Mouse (Mus musculus) left cerebral cortex, postnatal 36 days (tissue): ENCODE measurements around the gene Abca13. TPM values are rescaled to one million over a fixed set of nuclear protein-coding genes. Genes with fewer than 3 reads are reported as not detected.
"Not testable (repeated sequence)": the region's sequence is repeated elsewhere in the genome, so short reads cannot be mapped to it uniquely, and the experiment has no call there.

Source experiments
- DNase-seq, 2 experiments: peaks; one replicate each; pipeline ENCODE4 v3.0.0; 2021 to 2022; ENCODE audit warnings: low spot score in 2 of 2, mixed read lengths in 1 of 2
- intact Hi-C: fragments of 180-260 bp; cut with DNase I; formaldehyde crosslinking; loops from one replicate; pipeline ENCODE4 v1.15.1; 2025
- total RNA-seq, 2 experiments: library from RNA; stranded (reverse); gene quantifications; 2 replicates each; pipeline ENCODE4 v1.2.3; 2021

The Abca13 gene
- total RNA-seq, 2 experiments from 2014 or later, result 0.07 to 0.27 TPM

DNA sequence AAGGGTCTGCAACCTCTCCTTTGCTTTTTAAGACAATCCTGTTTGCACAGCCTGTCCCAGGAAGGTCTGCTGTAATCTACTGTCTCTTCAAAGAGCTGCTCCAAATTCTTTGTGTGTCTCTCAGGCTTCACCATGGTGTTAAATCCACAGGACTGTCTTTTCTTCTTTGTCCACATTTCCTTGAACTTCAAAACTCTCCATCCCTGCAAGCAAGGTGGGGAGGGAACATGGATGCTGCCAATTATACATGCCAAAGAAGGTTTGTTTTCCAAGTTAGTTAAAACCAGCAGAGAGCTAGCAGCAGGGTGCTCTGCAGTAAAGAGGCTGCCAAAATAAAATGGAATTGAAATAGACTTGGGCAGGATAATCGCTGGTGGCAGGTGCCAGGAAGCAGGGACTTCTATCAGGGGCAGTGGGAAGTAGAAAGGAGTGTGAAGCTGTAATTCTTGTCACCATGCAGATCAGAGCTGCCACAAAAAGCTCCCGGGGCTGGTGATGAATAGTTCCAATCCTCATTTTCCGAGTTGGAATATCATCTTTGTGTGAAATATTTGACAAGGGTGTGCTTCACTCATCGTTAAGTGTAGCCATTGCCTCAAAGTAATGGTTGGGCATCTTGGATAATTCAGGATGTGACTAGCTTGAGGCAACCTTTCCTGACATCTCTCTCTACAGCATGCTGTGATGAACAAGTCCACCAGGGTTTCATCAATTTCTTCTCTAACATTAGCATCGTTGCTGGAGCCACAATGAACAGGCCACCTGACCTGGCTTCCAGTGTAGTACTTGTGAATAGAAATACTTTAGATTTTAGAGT lies 308.8 kb downstream of the Abca13 start:
- no peak for DNase-seq
- intact Hi-C loops, result no loop called here

DNA sequence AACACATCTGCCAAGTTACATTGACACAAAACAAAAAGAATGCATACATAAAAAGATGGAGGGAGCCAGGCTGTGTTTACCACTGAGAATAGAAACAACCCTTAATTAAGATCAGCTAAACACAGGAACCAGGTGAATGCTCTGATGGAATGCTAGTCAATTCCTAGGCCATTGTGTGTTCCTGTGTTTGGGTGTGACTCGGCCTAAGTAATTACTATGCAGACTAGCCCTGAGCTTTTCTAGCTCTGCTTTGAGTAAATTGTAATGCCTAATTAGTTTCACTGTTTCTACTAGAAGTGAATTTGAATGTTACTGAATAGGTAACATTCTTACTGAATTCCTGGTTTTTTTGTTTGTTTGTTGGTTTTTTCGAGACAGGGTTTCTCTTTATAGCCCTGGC lies 323.2 kb downstream of the Abca13 start:
- intact Hi-C loops, DNase-seq: not testable (repeated sequence)

DNA sequence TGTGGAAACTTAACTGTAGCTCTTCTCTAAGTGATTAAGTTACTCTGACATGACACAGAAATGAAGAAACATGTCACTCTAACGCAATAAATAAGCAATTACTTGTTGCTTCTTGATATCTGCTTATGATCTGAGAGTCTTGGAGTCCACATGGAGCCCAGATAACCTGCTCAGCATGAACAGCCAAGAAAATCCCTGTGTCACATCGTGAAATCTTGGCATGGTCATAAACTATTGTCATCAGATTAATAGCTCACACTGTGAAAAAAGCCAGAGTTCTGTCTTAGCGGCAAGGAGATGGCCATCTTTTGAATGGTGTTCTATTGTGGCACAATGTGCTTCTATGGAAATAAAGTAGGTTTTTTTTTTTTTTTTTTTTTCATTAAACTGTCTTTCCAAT lies 336.8 kb downstream of the Abca13 start:
- no peak for DNase-seq
- intact Hi-C loops, result no loop called here

DNA sequence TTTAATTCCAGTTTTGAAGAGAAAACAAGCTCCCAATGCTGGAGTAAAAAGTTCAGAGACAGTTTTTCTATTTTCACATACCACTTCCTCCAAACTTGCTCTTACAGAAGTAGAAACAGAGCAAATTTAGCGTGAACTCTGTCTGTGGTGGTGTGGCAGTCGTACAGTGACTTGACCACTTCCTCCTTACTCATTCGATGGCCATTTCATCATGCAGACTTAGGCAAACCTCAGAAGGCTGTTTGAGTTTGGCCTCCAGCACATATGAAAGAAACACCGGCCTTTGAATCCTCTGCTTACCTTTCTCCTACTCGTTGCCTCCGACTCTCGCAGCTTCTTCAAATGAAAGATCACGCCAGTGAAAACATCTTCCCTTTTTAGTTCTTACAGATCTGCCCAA lies 340.0 kb downstream of the Abca13 start:
- intact Hi-C loops, result no loop called here
- no peak for DNase-seq

GRCm38 (mm10) chr11:9533189-9533588 lies 341.4 kb downstream of the Abca13 start:
- DNase-seq, result no peak
- intact Hi-C loops, result no loop called here

DNA sequence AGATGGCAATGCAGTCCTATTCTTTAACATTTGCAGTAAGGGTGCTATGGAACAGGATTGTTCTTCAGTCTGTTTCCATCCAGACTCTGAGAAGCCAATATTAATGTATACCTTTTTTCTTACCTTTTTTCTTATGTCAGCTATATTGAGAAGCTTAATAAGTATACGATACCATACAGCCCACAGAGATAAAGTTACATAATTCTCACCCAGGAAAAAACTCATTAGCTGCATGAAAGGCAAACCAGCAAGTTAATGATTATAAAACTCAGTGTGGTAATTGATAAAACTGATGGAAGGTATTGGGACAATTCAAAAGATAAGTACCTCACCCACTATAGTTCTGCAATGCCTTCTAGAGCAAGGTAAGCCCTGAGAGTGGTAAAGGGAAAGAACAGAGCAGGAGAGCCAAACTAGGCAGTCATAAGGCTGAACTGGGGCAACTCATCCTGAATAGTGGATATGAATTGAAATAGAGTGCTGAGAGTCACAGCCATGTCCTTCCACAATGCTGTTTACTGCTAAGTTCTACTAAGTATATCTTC lies 342.0 kb downstream of the Abca13 start:
- DNase-seq, result no peak
- intact Hi-C loops, result no loop called here

GRCm38 (mm10) chr11:9536811-9537210 lies 345.1 kb downstream of the Abca13 start:
- no peak for DNase-seq
- intact Hi-C loops, result no loop called here

DNA sequence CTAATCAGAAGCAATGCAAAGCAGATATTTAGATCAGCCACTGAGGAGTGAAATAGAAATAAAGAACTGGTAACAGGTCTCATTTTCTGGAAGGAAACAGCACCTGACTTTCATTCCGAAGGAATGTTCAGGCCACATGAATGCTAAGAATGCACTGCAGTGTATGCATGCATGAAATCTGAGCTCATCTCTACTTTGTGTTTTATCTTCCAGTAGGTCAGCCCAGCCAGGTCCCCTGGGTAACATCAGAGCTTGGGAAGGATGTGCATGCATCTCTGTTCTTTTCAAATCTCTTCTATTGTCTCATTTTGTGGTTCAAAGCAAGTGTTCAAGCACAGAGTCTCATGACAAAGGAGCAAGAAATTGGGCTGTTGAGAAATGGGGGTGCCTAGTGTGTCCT lies 346.6 kb downstream of the Abca13 start:
- DNase-seq, result no peak
- intact Hi-C loops, result no loop called here

DNA sequence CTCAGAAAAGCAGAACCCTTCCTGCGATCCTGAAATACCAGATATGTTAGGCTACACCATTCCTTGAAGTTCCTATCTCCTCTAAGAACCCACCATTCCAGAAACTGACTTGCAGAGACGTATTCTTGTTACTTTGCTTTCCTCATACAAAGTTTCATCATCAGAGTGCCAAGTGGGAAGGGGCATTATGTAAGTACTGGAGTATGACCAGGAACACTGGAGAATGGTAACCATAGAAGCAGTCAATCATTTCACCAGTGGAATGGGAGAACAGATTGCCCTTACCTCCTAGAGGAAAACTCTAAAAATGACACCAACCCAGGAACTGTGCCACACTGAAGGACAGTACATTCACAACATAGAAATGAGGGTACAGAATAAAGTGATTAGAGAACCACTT lies 368.3 kb downstream of the Abca13 start:
- intact Hi-C loops, result no loop called here
- DNase-seq, result no peak

DNA sequence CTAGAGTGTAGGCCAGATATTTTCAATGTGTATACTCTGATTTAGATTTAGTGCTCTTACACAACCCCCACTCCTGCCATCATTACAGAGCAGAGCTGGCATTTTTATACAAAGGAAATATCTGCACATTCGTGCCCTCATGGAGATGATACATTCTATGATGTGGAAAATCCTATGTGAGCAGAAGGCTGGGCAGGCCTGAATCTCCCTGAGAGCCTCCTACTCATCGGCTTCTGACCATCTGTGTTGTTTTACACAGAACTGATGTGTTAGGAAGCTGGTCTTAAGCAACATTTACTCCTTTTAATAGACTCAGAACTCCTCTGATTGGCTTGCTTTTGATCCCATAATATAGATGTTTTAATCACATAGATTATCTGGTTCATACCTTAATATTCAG lies 376.6 kb downstream of the Abca13 start:
- intact Hi-C loops, result no loop called here
- DNase-seq, result peak; percentile 18 to 34

- intact Hi-C loops, result no loop called here
These were observed 378.6 kb downstream of the Abca13 start for GRCm38 (mm10) chr11:9570319-9570718.

DNA sequence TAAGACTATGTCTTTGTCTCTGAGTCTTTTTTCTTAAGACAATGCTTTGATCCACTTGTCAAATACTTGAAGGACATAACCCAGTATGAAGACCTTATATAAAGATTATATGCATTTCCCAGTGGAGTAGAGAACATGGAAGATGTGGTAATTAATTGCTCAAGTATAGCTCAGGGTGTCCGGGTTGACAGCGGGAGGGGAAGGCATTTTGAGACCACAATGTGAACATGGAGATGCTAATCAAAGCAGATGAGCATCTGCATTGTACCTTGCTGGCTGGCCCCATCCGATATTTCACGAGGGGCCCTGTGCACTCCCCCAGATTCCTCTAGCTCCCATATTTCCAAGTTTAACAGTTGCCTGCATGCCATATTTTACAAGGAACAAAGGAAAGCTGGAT lies 383.2 kb downstream of the Abca13 start:
- no peak for DNase-seq

More at GRCm38 (mm10) chr11:9570319-9570718, 378.6 kb downstream of the Abca13 start:
- DNase-seq, result no peak

GRCm38 (mm10) chr11:9591757-9592316 lies 400.1 kb downstream of the Abca13 start:
- intact Hi-C loops, result no loop called here
- DNase-seq, result no peak

More for the DNA sequence above, 383.2 kb downstream of the Abca13 start:
- intact Hi-C loops, result no loop called here

DNA sequence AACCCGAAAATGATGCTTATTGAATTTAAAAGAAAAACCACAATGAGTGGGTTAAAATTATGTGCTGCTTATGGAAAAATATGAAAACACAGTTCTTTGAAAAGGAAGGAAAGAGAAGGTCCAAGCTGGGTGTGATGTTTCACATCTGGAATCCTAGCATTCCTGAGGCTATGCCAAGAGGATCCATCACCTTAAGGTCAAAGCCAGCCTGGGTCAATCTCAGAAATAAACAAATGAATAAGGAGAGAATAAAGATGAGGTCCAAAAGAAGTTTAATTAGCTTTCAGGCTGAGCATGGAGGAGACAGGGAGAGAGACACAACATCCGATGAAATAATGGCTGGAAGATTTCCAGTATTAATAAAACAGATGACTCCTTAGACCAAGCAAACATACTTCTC lies 405.6 kb downstream of the Abca13 start:
- intact Hi-C loops, result no loop called here

GRCm38 (mm10) chr11:9601096-9601495 lies 409.4 kb downstream of the Abca13 start:
- intact Hi-C loops, result no loop called here
- DNase-seq, result no peak

More for the DNA sequence above, 405.6 kb downstream of the Abca13 start:
- DNase-seq, result no peak

DNA sequence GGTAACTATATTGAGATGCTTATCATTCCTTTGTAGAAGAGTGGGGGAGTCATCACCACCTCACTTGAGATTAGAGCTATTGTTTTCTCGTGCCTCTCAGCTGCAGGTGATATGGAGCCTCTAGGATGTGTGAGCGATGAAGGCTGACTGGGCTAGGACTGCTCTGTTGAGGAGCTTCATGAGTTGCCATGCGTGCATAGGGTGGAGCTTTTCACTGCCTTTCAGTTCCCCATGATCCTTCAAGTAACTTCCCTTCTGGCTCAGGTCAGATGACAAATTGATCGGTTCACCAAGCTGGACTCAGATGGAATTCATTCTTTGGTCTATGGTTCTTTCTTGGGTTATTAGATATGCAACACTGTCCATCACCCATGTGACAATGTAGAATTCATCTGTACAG lies 410.4 kb downstream of the Abca13 start:
- DNase-seq, result no peak
- intact Hi-C loops, result no loop called here

- intact Hi-C loops, result no loop called here
- DNase-seq, result no peak
These were observed 416.5 kb downstream of the Abca13 start for GRCm38 (mm10) chr11:9608249-9608648.

DNA sequence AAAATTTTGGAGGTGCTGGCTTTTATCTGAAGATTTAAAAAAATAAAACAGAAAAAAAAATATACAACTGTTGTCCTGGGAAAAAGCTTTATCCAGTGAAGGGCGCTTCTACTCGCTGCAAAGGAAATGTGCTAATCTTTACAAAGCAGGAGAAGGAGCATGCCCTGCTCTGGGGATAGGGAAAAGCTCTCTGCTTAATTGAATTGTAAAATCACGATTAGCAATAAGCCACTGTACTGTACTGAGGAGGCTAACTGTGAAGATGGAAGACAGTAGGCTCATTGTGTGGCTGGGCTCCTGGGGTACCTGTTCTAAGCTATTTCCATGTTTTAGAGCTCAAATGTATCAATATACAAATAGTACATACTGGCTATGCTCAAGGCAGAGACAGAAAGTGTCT lies 417.3 kb downstream of the Abca13 start:
- intact Hi-C loops, result no loop called here
- DNase-seq, result no peak

GRCm38 (mm10) chr11:9616133-9616532 lies 424.4 kb downstream of the Abca13 start:
- intact Hi-C loops, result no loop called here
- no peak for DNase-seq

GRCm38 (mm10) chr11:9616665-9617064 lies 424.9 kb downstream of the Abca13 start:
- DNase-seq, result no peak
- intact Hi-C loops, result no loop called here

- DNase-seq, result no peak
- intact Hi-C loops, result no loop called here
These were observed 428.2 kb downstream of the Abca13 start for GRCm38 (mm10) chr11:9619986-9620385.
